Mouse (Mus musculus) thymus, adult 2 months (tissue): ENCODE data around the gene S100a16. TPM values are rescaled to one million over a fixed set of nuclear protein-coding genes. Genes with fewer than 3 reads are reported as not detected.

Experiments used
- DNase-seq: peaks from one replicate; pipeline ENCODE4 v3.0.0; 2021
- H3K27ac ChIP-seq: fragments of 200-500 bp; 2 replicates; pipeline ENCODE4 v1.5.1; 2012; ENCODE audit warnings: low read length, control low read depth; ENCODE audit not compliant: control insufficient read depth, insufficient read depth
- H3K27me3 ChIP-seq: fragments of 200-500 bp; 2 replicates; pipeline ENCODE4 v1.6.1; 2012; ENCODE audit warnings: mild to moderate bottlenecking, low read length, moderate library complexity, mixed read lengths; ENCODE audit not compliant: control insufficient read depth, insufficient read depth
- H3K36me3 ChIP-seq: fragments of 200-500 bp; 2 replicates; pipeline ENCODE4 v1.6.1; 2012; ENCODE audit warnings: mild to moderate bottlenecking, low read length, moderate library complexity; ENCODE audit not compliant: control insufficient read depth, insufficient read depth
- H3K4me1 ChIP-seq: fragments of 200-500 bp; replicated peaks from 2 replicates; pipeline ENCODE4 v1.6.1; 2012; ENCODE audit warnings: low read length; ENCODE audit not compliant: control insufficient read depth, insufficient read depth
- H3K4me3 ChIP-seq: fragments of 200-500 bp; 2 replicates; pipeline ENCODE4 v1.5.1; 2012; ENCODE audit warnings: mild to moderate bottlenecking, low read length, control low read depth, moderate library complexity; ENCODE audit not compliant: control insufficient read depth, insufficient read depth
- CTCF ChIP-seq: fragments of 200-500 bp; IDR thresholded peaks from 2 replicates; pipeline ENCODE4 v1.5.1; 2012; ENCODE audit warnings: mild to moderate bottlenecking, control low read depth, low read length, moderate library complexity, borderline replicate concordance; ENCODE audit not compliant: control insufficient read depth, poor library complexity, insufficient read depth; ENCODE audit errors: extremely low read depth
- POLR2A ChIP-seq: fragments of 200-500 bp; IDR thresholded peaks from 2 replicates; pipeline ENCODE4 v1.6.1; 2012; ENCODE audit warnings: mild to moderate bottlenecking, low read length, control low read depth, moderate library complexity; ENCODE audit not compliant: control insufficient read depth, poor library complexity, insufficient read depth; ENCODE audit errors: extremely low read depth
- WGBS: fragments of 180-500 bp; shearing (Covaris S2); methylation state at CpG from one replicate; pipeline ENCODE4 v1.1.7; 2018; 5-methylcytosine and 5-hydroxymethylcytosine counted together
- polyA plus RNA-seq: library from polyadenylated mRNA; depleted of rRNA; stranded (reverse); fragments of >200 nt; gene quantifications from 2 replicates; pipeline ENCODE4 v1.2.3, GENCODE M21; 2012

S100a16 gene
- polyA plus RNA-seq, 1 experiment = 69.6 TPM

GRCm38 (mm10) chr3:90582156-90582555 lies 45.1 kb downstream of the S100a16 start:
- H3K4me3 ChIP-seq = no peak overlapping the region
- TF ChIP-seq CTCF (no peak), POLR2A (no peak)
- H3K36me3 ChIP-seq = no peaks in the 10 kb centered on the region
- no peak overlapping the region for H3K27ac ChIP-seq
- no peaks in the 10 kb centered on the region for H3K27me3 ChIP-seq
- no peak for DNase-seq
- H3K4me1 ChIP-seq = peaks cover 15% of the 10 kb centered on the region
- WGBS = 98% methylated on average over 1 of the region's 1 CpGs

GRCm38 (mm10) chr3:90582556-90582955 lies 45.5 kb downstream of the S100a16 start:
- Histone ChIP-seq H3K27ac (no peak overlapping the region), H3K36me3 (no peaks in the 10 kb centered on the region), H3K4me3 (no peak overlapping the region), H3K27me3 (no peaks in the 10 kb centered on the region), H3K4me1 (peaks cover 19% of the 10 kb centered on the region)
- TF ChIP-seq CTCF (no peak), POLR2A (no peak)
- no peak for DNase-seq
- WGBS = 96% methylated on average over 4 of the region's 4 CpGs

GRCm38 (mm10) chr3:90583893-90584292 lies 46.8 kb downstream of the S100a16 start:
- Histone ChIP-seq H3K27ac (no peak overlapping the region), H3K4me3 (no peak overlapping the region), H3K36me3 (no peaks in the 10 kb centered on the region), H3K27me3 (no peaks in the 10 kb centered on the region), H3K4me1 (peaks cover 26% of the 10 kb centered on the region)
- WGBS = 74% methylated on average over 3 of the region's 3 CpGs
- TF ChIP-seq CTCF = no peak
- TF ChIP-seq POLR2A = no peak
- DNase-seq = no peak

- WGBS = 38% methylated on average over 5 of the region's 5 CpGs
- peak; percentile 56 for DNase-seq
- no peak overlapping the region for H3K4me3 ChIP-seq
- peak overlapping the region; percentile 93; the same call in 1 of the 2 replicates for H3K27ac ChIP-seq
- TF ChIP-seq CTCF (peak; percentile 60; the same call in 1 of the 2 replicates), POLR2A (no peak)
- no peaks in the 10 kb centered on the region for H3K36me3 ChIP-seq
- H3K4me1 ChIP-seq = peaks cover 39% of the 10 kb centered on the region
- H3K27me3 ChIP-seq = no peaks in the 10 kb centered on the region
These were observed 48.5 kb downstream of the S100a16 start for GRCm38 (mm10) chr3:90585595-90585994.

- DNase-seq = peak; percentile 43
- Histone ChIP-seq H3K27me3 (no peaks in the 10 kb centered on the region), H3K27ac (peak overlapping the region; percentile 93), H3K36me3 (no peaks in the 10 kb centered on the region), H3K4me3 (no peak overlapping the region), H3K4me1 (peaks cover 39% of the 10 kb centered on the region)
- 16% methylated on average over 15 of the region's 15 CpGs for WGBS
- no peak for TF ChIP-seq CTCF
- no peak for TF ChIP-seq POLR2A
These were observed 49.1 kb downstream of the S100a16 start for GRCm38 (mm10) chr3:90586016-90586643.

GRCm38 (mm10) chr3:90586906-90587305 lies 49.9 kb downstream of the S100a16 start:
- H3K27ac ChIP-seq = peak overlapping the region; percentile 93
- peak; percentile 86 for DNase-seq
- H3K4me3 ChIP-seq = no peak overlapping the region
- H3K36me3 ChIP-seq = no peaks in the 10 kb centered on the region
- WGBS = 4% methylated on average over 10 of the region's 10 CpGs
- H3K4me1 ChIP-seq = peaks cover 39% of the 10 kb centered on the region
- H3K27me3 ChIP-seq = no peaks in the 10 kb centered on the region
- TF ChIP-seq CTCF = 0 out of 2 replicates have a peak, but pooled peaks have one; percentile 28
- TF ChIP-seq POLR2A = 0 out of 2 replicates have a peak, but pooled peaks have one; percentile 41
